Mouse (Mus musculus) T-helper 2 cell (primary cell): ENCODE results near the gene Hspb2.

ENCODE experiments used
- in situ Hi-C: fragments of 300-600 bp; cut with MboI, MseI; formaldehyde crosslinking; loops from one replicate; pipeline ENCODE4 v1.15.1; 2025; ENCODE audit warnings: high pct_unique_total_duplicates

Hspb2 gene

DNA sequence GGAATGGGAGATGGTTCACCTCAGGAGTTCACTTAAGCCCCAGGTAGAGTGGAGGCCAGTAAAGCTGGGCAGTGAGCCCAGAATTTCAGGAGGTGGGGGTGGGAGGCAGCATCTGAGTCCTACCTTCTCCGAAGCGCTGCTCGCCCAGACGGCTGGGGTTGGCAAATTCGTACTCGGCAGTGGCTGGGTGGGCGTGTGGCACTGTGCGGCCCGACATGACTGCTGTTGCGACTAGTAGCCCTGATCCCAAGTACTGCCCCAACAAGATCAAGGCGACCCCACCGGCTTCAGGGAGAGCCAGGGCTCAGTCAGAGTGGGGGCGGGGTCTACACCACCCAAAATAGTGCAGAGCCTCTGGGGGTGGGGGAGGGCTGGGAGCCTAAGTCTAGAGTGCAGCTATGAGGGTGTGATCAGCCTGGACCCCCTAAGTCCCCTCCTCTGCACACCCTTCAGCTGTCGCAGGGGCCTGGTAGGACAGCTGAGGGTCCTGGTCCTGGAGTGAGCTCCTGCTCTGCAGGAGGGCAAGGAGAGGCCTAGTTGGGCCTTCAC, at the start of gene Hspb2:
Gene Hspb2 (minus strand): TSS at position 301 of the 549 bp plus-strand sequence.
- in situ Hi-C loops = no loop called here

DNA sequence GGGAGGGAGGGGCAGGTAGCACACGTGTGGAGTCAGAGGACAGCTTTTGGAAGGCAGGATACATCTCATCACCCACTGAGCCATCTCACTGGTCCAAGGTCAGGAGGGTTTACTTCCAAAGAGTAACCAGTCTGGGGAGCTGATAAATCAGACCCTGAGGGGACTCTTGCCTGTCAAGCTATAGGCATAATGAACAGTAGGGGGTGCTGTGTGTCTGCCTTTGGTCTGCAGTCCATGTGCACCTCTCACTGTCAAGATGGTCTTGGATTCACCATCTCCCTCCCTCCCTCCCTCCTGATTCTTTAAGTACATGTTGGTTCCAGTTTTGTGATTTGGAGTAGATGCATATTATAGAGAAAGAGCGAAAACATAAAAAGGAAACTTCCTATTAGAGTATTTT, 48.8 kb upstream of the Hspb2 start:
- in situ Hi-C loops = no loop called here

DNA sequence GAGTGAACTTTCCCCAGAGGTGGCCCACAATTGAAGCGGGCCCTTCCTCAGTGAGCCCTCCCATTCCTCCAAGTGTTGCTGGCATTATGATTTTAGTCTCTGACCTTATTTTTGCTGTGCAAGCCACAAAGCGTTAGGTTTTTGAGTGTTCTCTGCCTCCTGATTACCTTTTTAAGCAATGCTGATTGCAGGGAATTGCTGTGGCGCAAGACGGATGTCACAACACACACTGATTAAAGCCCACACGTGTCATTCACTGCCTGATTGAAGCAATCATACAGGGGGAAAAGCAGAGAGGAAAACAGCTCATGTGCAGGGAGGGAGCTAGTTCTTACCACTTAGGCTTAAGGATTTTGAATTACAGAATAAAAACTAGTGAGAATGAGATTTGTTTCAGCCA, 46.2 kb upstream of the Hspb2 start:
- in situ Hi-C loops = no loop called here

GRCm38 (mm10) chr9:50797641-50798040, 45.5 kb upstream of the Hspb2 start:
- in situ Hi-C loops = no loop called here

DNA sequence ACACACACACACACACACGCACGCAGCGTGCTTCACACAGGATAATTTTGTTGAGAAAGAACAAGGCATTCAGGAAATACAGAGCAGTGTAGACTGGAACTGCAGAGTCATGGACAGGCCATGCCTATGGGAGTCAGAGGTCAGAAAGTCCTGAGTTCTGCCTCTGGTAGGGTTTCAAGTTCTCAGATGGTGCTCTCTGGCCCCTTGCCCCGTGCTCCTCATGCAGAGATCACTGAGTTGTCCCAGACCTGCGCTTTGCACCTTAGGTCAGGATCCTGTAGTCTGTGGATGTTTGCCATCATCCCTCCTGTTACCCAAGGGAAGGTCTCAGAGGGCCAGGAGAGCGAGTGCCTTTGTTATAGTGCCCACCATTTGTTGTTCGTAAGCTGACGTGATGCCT, 44.6 kb upstream of the Hspb2 start:
- in situ Hi-C loops = no loop called here

GRCm38 (mm10) chr9:50795266-50795665, 43.1 kb upstream of the Hspb2 start:
- in situ Hi-C loops = no loop called here

DNA sequence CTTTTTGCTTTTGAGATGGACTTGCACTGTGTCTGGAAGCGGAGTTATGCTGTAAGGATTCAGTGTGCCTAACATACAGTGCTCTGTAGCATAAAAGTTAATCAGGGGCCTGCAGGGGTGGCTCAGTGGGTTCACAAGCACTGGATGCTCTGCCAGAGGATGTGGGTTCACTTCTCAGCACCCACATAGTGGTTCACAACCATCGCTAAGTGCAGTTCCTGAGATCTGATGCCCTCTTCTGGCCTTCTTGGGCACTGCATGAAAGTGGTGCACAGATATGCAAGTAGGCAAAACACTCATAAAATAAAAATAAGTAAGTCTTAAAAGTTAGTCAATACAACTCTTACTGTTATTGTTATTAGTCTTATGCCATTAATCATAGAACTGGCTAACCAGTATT, 30.0 kb upstream of the Hspb2 start:
- in situ Hi-C loops = loop anchor here (10.0 kb wide), 1 partner anchor 777 kb away; no protein-coding TSS in a partner anchor

- in situ Hi-C loops = no loop called here
Observed at GRCm38 (mm10) chr9:50776162-50776760, 24.1 kb upstream of the Hspb2 start.

- in situ Hi-C loops = no loop called here
Observed at GRCm38 (mm10) chr9:50775662-50776126, 23.5 kb upstream of the Hspb2 start.

- in situ Hi-C loops = no loop called here
Observed at GRCm38 (mm10) chr9:50774991-50775612, 22.9 kb upstream of the Hspb2 start, which contains the start of the genes Alg9 and 1110032A03Rik. TSS of gene Alg9 (plus strand) at chr9:50775019. TSS of gene 1110032A03Rik (minus strand) at chr9:50775520.

GRCm38 (mm10) chr9:50774026-50774462, 21.9 kb upstream of the Hspb2 start:
- in situ Hi-C loops = no loop called here

DNA sequence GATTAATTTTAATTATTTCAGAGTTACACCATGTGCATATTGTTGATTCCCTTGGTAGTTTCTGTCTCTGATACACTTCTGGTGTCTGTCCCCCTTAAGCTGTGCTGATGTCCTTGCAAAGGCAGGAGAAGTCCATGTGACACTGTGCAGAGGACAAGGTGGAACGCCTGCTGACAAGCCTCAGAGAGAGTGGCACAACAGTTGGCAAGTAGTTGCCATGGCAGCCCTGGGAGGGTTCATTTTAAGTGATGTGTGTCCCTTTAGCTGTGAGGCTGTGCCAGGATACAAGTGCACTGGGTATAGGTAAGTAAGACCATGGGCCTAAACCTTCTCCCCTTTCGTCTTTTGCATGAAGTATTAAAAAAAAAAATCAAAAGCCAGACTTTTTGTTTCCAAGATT, 17.9 kb upstream of the Hspb2 start:
- in situ Hi-C loops = no loop called here

GRCm38 (mm10) chr9:50768107-50769002, 16.2 kb upstream of the Hspb2 start, which contains the start of gene Fdxacb1:
TSS of gene Fdxacb1 (plus strand) at chr9:50768236.
- in situ Hi-C loops = no loop called here

DNA sequence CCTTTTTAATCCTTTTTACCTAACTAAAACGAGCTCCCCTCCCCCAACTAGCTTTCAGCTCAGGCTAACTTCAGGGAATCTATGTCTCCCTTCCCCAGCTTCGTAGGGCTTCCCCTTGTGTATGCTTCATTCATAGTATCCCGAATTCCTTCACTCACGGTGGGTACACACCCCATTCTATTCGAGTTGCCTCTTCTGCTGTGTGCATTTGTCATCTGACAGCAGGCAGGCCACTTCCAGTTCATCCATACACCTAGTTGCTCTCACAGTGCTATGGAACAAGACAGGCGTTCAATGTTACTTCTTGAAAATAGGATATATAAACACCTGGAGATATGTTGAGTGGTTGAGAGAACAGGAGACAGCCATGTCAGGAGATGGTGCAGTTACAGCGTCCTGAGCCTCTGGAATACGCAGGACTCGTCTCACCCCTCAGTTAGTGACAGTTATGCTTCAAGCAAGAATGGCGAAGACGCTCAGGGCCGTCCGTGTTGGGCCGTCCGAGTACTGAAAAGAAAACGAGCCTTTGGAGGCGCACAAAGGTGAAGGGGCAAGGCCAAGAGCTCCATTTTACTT, 15.5 kb upstream of the Hspb2 start:
- in situ Hi-C loops = no loop called here

GRCm38 (mm10) chr9:50763331-50763730, 11.2 kb upstream of the Hspb2 start:
- in situ Hi-C loops = no loop called here

GRCm38 (mm10) chr9:50761520-50762243, 9.5 kb upstream of the Hspb2 start:
- in situ Hi-C loops = no loop called here

DNA sequence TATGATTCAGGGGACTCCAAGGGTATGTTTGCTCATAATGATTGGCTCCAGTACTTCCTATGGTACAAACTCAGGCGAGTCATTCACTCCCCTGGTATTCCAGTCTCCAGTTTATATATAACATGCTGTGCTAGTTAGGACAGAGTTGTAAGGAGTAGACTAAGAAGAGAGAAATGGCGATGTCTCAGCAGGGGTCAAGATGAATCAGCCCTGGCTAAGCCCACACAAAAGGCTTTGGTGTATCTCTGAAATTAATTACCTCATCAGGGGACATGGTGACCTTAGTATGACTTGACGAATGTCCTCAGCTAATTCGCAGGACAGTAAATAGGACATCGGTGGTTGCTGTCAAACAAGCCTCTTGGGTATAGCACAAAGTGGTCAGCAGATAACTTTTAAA, 4.6 kb upstream of the Hspb2 start:
- in situ Hi-C loops = no loop called here

GRCm38 (mm10) chr9:50753947-50754346, 1.8 kb upstream of the Hspb2 start:
- in situ Hi-C loops = no loop called here

- in situ Hi-C loops = no loop called here
Observed at GRCm38 (mm10) chr9:50752784-50753615, 846 bp upstream of the Hspb2 start.

GRCm38 (mm10) chr9:50751323-50751722, 831 bp downstream of the Hspb2 start, which contains the start of gene Cryab:
TSS of gene Cryab (plus strand) at chr9:50751325.
- in situ Hi-C loops = no loop called here
